Mouse (Mus musculus): ENCODE results near the gene Adamts5.

GRCm38 (mm10) chr16:85822330-85822916 lies 79.2 kb downstream of the Adamts5 start:
- TF ChIP-seq CTCF (IDR thresholded peaks at IDR 0.05; ENCODE audit: control insufficient read depth, insufficient read depth, insufficient replicate concordance, low read depth, low read length) (no peak), POLR2A (IDR thresholded peaks at IDR 0.05; ENCODE audit: control insufficient read depth, low read depth, low read length) (no peak)
